Mouse (Mus musculus): ENCODE results near the gene Gdf9.

DNA sequence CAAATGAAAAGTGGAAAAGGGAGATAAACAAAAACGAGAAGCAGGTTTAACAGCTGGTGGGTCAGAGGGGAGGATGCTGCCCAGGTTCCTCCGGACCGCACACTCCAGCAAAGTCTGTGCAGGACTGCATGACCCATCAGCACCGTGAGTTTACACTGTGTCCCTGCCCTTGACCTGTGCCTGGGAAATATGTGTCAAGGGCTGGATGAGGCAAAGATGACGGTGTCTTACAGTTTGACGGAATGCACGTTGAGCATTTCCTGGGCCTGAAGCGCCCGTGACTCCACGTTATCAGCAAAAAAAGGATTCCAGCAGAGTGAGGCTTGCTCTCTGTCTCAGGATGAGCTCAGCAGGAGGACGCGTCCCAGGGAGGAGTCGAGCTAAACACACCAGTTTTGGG, 14.7 kb downstream of the Gdf9 start:
- TF ChIP-seq CTCF (IDR thresholded peaks at IDR 0.05; ENCODE audit: borderline replicate concordance, extremely low read depth, insufficient read depth, insufficient read length) (no peak), POLR2A (IDR thresholded peaks at IDR 0.05; ENCODE audit: borderline replicate concordance, extremely low read depth, insufficient read depth, insufficient read length, poor library complexity, severe bottlenecking) (no peak)

All from brain, embryonic 14.5 days (tissue).